Mouse (Mus musculus) stomach, embryonic 16.5 days (tissue): ENCODE data around the gene Ank3. TPM values are rescaled to one million over a fixed set of nuclear protein-coding genes. Genes with fewer than 3 reads are reported as not detected.

Source experiments
- ATAC-seq: fragments of 200-750 bp; cut with Nextera tagmentation; 2 replicates; pipeline ENCODE4 v1.8.0; 2017; ENCODE audit warnings: moderate number of reproducible peaks, moderate TSS enrichment; ENCODE audit not compliant: insufficient read depth, low FRiP score
- H3K27ac ChIP-seq: fragments of 300-500 bp; sonication (generic); 2 replicates; pipeline ENCODE4 v1.5.1; 2014; ENCODE audit warnings: low read length
- H3K27me3 ChIP-seq: fragments of 300-500 bp; sonication (generic); 2 replicates; pipeline ENCODE4 v1.6.1; 2014; ENCODE audit warnings: low read length, control low read depth, mixed read lengths; ENCODE audit not compliant: control insufficient read depth, insufficient read depth
- H3K36me3 ChIP-seq: fragments of 300-500 bp; sonication (generic); 2 replicates; pipeline ENCODE4 v1.6.1; 2014; ENCODE audit warnings: low read length; ENCODE audit not compliant: control insufficient read depth, insufficient read depth
- H3K4me1 ChIP-seq: fragments of 300-500 bp; sonication (generic); 2 replicates; pipeline ENCODE4 v1.6.1; 2014; ENCODE audit warnings: low read length, control low read depth, mixed read lengths; ENCODE audit not compliant: control insufficient read depth, insufficient read depth
- H3K4me2 ChIP-seq: fragments of 300-500 bp; sonication (generic); 2 replicates; pipeline ENCODE4 v1.6.1; 2014; ENCODE audit warnings: low read depth, low read length, mixed read lengths
- H3K4me3 ChIP-seq: fragments of 300-500 bp; sonication (generic); replicated peaks from 2 replicates; pipeline ENCODE4 v1.5.1; 2014; ENCODE audit warnings: mild to moderate bottlenecking, low read length
- H3K9ac ChIP-seq: fragments of 300-500 bp; sonication (generic); 2 replicates; pipeline ENCODE4 v1.6.1; 2014; ENCODE audit warnings: low read length
- H3K9me3 ChIP-seq: fragments of 300-500 bp; sonication (generic); replicated peaks from 2 replicates; pipeline ENCODE4 v1.6.1; 2016; ENCODE audit warnings: low read length, control low read depth; ENCODE audit not compliant: control insufficient read depth
- WGBS: fragments of 180-500 bp; shearing (Covaris S2); extraction: QIAGEN DNeasy Blood & Tissue Kit; methylation state at CpG from one replicate; pipeline ENCODE4 v1.1.7; 2014; 5-methylcytosine and 5-hydroxymethylcytosine counted together
- polyA plus RNA-seq: library from polyadenylated mRNA; unstranded; fragments of >200 nt; fragmentation: Nextera tagmentation; extraction: Ambion mirVana; gene quantifications from 2 replicates; pipeline ENCODE4 v1.2.1, GENCODE M21; 2015

Ank3 gene
- polyA plus RNA-seq, 1 experiment from 2014 or later: 37.7 TPM

DNA sequence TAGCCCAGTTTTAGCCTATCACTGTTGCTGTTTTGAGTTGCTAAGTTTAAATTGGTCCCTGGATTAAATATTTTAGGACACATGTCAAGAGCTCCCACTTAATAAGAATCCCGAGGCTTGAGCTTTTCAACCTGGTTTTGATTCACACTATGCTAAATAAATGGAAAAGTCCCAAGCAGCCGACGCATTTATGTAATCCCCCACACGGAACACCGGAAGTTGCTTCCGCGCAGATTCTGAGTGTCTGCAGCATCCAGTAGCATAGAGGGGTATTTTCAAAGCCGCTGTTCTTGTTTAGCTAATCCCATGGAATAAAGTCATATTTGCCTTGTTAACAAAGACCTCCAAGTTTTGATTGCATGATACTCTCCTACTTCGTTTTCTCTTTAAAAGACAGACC, 393.8 kb downstream of the Ank3 start:
- Histone ChIP-seq H3K9ac (no peak overlapping the region), H3K36me3 (no peaks in the 10 kb centered on the region), H3K4me3 (no peak overlapping the region), H3K27ac (no peak overlapping the region), H3K27me3 (no peaks in the 10 kb centered on the region), H3K9me3 (0 out of 2 replicates have a peak, but pooled peaks cover 4% of the 10 kb centered on the region), H3K4me2 (no peak overlapping the region), H3K4me1 (peaks cover 6% of the 10 kb centered on the region; the same call in 1 of the 2 replicates)
- no peak for ATAC-seq
- 69% methylated on average over 9 of the region's 9 CpGs for WGBS

DNA sequence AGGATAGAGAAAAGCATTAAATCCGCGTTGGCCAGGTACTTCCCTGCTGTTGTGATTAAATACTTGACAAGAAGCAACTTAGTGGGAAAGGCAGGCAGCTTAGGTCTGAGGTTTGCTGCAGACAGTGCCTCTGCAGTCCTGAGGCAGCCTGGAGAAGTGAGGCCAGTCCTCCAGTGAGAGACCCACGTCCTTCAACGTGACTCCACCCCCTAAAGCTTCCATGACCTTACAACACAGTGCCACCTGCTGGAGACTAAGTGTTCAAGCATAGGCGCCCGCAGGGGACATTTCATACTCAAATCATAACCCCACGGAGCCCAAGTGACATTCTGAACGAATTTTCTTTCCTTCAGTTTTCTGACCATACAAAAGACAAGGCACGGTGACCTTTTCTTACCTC, 394.5 kb downstream of the Ank3 start:
- Histone ChIP-seq H3K27me3 (no peaks in the 10 kb centered on the region), H3K4me3 (no peak overlapping the region), H3K4me1 (0 out of 2 replicates have a peak, but pooled peaks cover 3% of the 10 kb centered on the region), H3K27ac (no peak overlapping the region), H3K9me3 (0 out of 2 replicates have a peak, but pooled peaks cover 4% of the 10 kb centered on the region), H3K9ac (no peak overlapping the region), H3K4me2 (no peak overlapping the region), H3K36me3 (no peaks in the 10 kb centered on the region)
- WGBS: 42% methylated on average over 9 of the region's 9 CpGs
- ATAC-seq: no peak

DNA sequence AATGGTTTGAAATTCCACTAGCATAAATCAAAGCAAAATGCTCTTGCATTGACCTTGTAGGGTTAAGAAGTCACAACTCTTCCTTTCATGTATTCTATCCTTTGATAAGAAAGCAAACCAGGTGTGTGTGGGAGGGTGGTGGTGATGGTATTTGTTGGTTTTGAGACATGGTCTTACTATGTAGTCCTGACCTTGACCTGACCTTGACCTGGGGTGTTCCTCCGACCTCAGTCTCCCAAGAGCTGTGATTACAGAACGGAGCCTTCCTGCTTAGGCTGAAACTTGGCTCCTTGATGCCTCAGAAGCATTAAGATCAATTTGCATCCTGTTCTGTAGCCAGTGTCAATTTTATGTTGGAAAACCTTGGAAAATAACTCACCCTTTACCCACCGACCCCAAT, 397.1 kb downstream of the Ank3 start:
- Histone ChIP-seq H3K27me3 (no peaks in the 10 kb centered on the region), H3K27ac (no peak overlapping the region), H3K9me3 (0 out of 2 replicates have a peak, but pooled peaks cover 4% of the 10 kb centered on the region), H3K9ac (no peak overlapping the region), H3K4me1 (0 out of 2 replicates have a peak, but pooled peaks cover 3% of the 10 kb centered on the region), H3K36me3 (no peaks in the 10 kb centered on the region), H3K4me2 (no peak overlapping the region), H3K4me3 (no peak overlapping the region)
- 71% methylated on average over 3 of the region's 3 CpGs for WGBS
- no peak for ATAC-seq

GRCm38 (mm10) chr10:69796421-69796886, 397.9 kb downstream of the Ank3 start:
- Histone ChIP-seq H3K4me3 (no peak overlapping the region), H3K4me1 (0 out of 2 replicates have a peak, but pooled peaks cover 3% of the 10 kb centered on the region), H3K9ac (no peak overlapping the region), H3K27ac (no peak overlapping the region), H3K36me3 (no peaks in the 10 kb centered on the region), H3K9me3 (0 out of 2 replicates have a peak, but pooled peaks cover 4% of the 10 kb centered on the region), H3K4me2 (no peak overlapping the region), H3K27me3 (no peaks in the 10 kb centered on the region)
- ATAC-seq: no peak
- 47% methylated on average over 8 of the region's 8 CpGs for WGBS

- ATAC-seq: no peak
- Histone ChIP-seq H3K4me1 (no peaks in the 10 kb centered on the region), H3K27me3 (no peaks in the 10 kb centered on the region), H3K27ac (no peak overlapping the region), H3K9me3 (no peaks in the 10 kb centered on the region), H3K36me3 (no peaks in the 10 kb centered on the region), H3K4me2 (no peak overlapping the region), H3K9ac (no peak overlapping the region), H3K4me3 (no peak overlapping the region)
- 84% methylated on average over 14 of the region's 14 CpGs for WGBS
Measured at GRCm38 (mm10) chr10:69803135-69803756, 404.7 kb downstream of the Ank3 start.

- Histone ChIP-seq H3K27ac (no peak overlapping the region), H3K9ac (no peak overlapping the region), H3K36me3 (no peaks in the 10 kb centered on the region), H3K4me1 (no peaks in the 10 kb centered on the region), H3K4me3 (no peak overlapping the region), H3K27me3 (no peaks in the 10 kb centered on the region), H3K9me3 (no peaks in the 10 kb centered on the region), H3K4me2 (no peak overlapping the region)
- WGBS: 62% methylated on average over 6 of the region's 6 CpGs
- no peak for ATAC-seq
Measured at GRCm38 (mm10) chr10:69804613-69805012, 406.0 kb downstream of the Ank3 start.

- WGBS: 87% methylated on average over 8 of the region's 8 CpGs
- Histone ChIP-seq H3K27ac (no peak overlapping the region), H3K36me3 (no peaks in the 10 kb centered on the region), H3K4me2 (no peak overlapping the region), H3K4me3 (no peak overlapping the region), H3K27me3 (no peaks in the 10 kb centered on the region), H3K4me1 (no peaks in the 10 kb centered on the region), H3K9me3 (no peaks in the 10 kb centered on the region), H3K9ac (no peak overlapping the region)
- ATAC-seq: no peak
Measured at GRCm38 (mm10) chr10:69810785-69811184, 412.2 kb downstream of the Ank3 start.

GRCm38 (mm10) chr10:69813823-69814522, 415.4 kb downstream of the Ank3 start:
- Histone ChIP-seq H3K9me3 (no peaks in the 10 kb centered on the region), H3K27me3 (no peaks in the 10 kb centered on the region), H3K4me3 (no peak overlapping the region), H3K4me1 (no peaks in the 10 kb centered on the region), H3K27ac (no peak overlapping the region), H3K9ac (no peak overlapping the region), H3K4me2 (no peak overlapping the region), H3K36me3 (no peaks in the 10 kb centered on the region)
- 53% methylated on average over 6 of the region's 6 CpGs for WGBS
- ATAC-seq: no peak

GRCm38 (mm10) chr10:69821245-69821644, 422.7 kb downstream of the Ank3 start:
- H3K9me3 ChIP-seq: no peaks in the 10 kb centered on the region
- 91% methylated on average over 7 of the region's 7 CpGs for WGBS
- ATAC-seq: no peak

More at GRCm38 (mm10) chr10:69821245-69821644, 422.7 kb downstream of the Ank3 start:
- no peak overlapping the region for H3K9ac ChIP-seq
- no peak overlapping the region for H3K4me3 ChIP-seq
- H3K4me1 ChIP-seq: no peaks in the 10 kb centered on the region
- H3K4me2 ChIP-seq: no peak overlapping the region
- H3K27ac ChIP-seq: no peak overlapping the region
- H3K36me3 ChIP-seq: no peaks in the 10 kb centered on the region
- H3K27me3 ChIP-seq: no peaks in the 10 kb centered on the region
